Mouse (Mus musculus) liver, embryonic 14.5 days (tissue): ENCODE measurements around the gene BC034090. TPM values are rescaled to one million over a fixed set of nuclear protein-coding genes. Genes with fewer than 3 reads are reported as not detected.

ENCODE experiments used
- ATAC-seq: fragments of 200-750 bp; cut with Nextera tagmentation; 2 replicates; pipeline ENCODE4 v1.8.0; 2017; ENCODE audit warnings: moderate number of reproducible peaks, mild to moderate bottlenecking, moderate library complexity; ENCODE audit not compliant: insufficient read depth
- DNase-seq, 3 experiments: peaks; one replicate each; pipeline ENCODE4 v3.0.0-alpha.2; 2012 to 2013; ENCODE audit warnings: low read depth in 3 of 3, low spot score in 3 of 3
- H3K27ac ChIP-seq: fragments of 300-500 bp; sonication (generic); 2 replicates; pipeline ENCODE4 v1.5.1; 2014; ENCODE audit warnings: moderate library complexity, mild to moderate bottlenecking, control low read depth, inconsistent platforms
- H3K27me3 ChIP-seq: fragments of 300-500 bp; sonication (generic); 2 replicates; pipeline ENCODE4 v1.6.1; 2014; ENCODE audit warnings: mild to moderate bottlenecking, low read length, moderate library complexity; ENCODE audit not compliant: control insufficient read depth, insufficient read depth
- H3K36me3 ChIP-seq: fragments of 300-500 bp; sonication (generic); replicated peaks from 2 replicates; pipeline ENCODE4 v1.6.1; 2014; ENCODE audit warnings: low read depth; ENCODE audit not compliant: control insufficient read depth, insufficient read depth
- H3K4me1 ChIP-seq, 2 experiments: fragments of 200-500 bp in 1 of 2; fragments of 300-500 bp in 1 of 2; sonication (generic) in 1 of 2; replicated peaks; 2 replicates each; pipeline ENCODE4 v1.6.1; 2012 to 2014; ENCODE audit warnings: antibody characterized with exemption in 1 of 2, inconsistent platforms in 1 of 2, low read length in 1 of 2; ENCODE audit not compliant: control insufficient read depth in 2 of 2, insufficient read depth in 2 of 2
- H3K4me2 ChIP-seq: fragments of 300-500 bp; sonication (generic); 2 replicates; pipeline ENCODE4 v1.6.1; 2014; ENCODE audit warnings: low read depth, mild to moderate bottlenecking, control low read depth, moderate library complexity
- H3K4me3 ChIP-seq, 2 experiments: fragments of 200-500 bp in 1 of 2; fragments of 300-500 bp in 1 of 2; sonication (generic) in 1 of 2; 2 replicates each; pipeline ENCODE4 v1.5.1; 2012 to 2014; ENCODE audit warnings: low read depth in 2 of 2, low read length in 2 of 2, mild to moderate bottlenecking in 2 of 2, control low read depth in 1 of 2, inconsistent platforms in 1 of 2, moderate library complexity in 1 of 2; ENCODE audit not compliant: insufficient read depth in 1 of 2
- H3K9ac ChIP-seq: fragments of 300-500 bp; sonication (generic); replicated peaks from 2 replicates; pipeline ENCODE4 v1.6.1; 2014; ENCODE audit warnings: mild to moderate bottlenecking, control low read depth, moderate library complexity
- H3K9me3 ChIP-seq: fragments of 300-500 bp; sonication (generic); 2 replicates; pipeline ENCODE4 v1.6.1; 2016; ENCODE audit warnings: low read length, mixed read lengths; ENCODE audit not compliant: control insufficient read depth
- CTCF ChIP-seq: IDR thresholded peaks from 2 replicates; pipeline ENCODE4 v1.5.1; 2016; ENCODE audit warnings: antibody characterized with exemption, low read depth, control low read depth
- EP300 ChIP-seq: IDR thresholded peaks from 2 replicates; pipeline ENCODE4 v1.6.1; 2016; ENCODE audit warnings: antibody characterized with exemption, low read depth
- WGBS: fragments of 180-500 bp; shearing (Covaris S2); extraction: QIAGEN DNeasy Blood & Tissue Kit; methylation state at CpG from one replicate; pipeline ENCODE4 v1.1.7; 2014; ENCODE audit not compliant: insufficient replicate concordance; 5-methylcytosine and 5-hydroxymethylcytosine counted together
- polyA plus RNA-seq, 2 experiments: library from polyadenylated mRNA; depleted of rRNA in 1 of 2; stranded (reverse) in 1 of 2; unstranded in 1 of 2; fragments of >200 nt; fragmentation: Nextera tagmentation in 1 of 2; extraction: Ambion mirVana in 1 of 2; gene quantifications; 2 replicates each; pipeline versions ENCODE4 v1.2.1 to v1.2.3; 2012 to 2014

Gene BC034090
- polyA plus RNA-seq, 2 experiments = 0.06 to 0.32 TPM

- H3K9me3 ChIP-seq = no peaks in the 10 kb centered on the region
- no peaks in the 10 kb centered on the region for H3K36me3 ChIP-seq
- H3K4me2 ChIP-seq = no peak overlapping the region
- H3K4me3 ChIP-seq = no peak overlapping the region
- no peak for ATAC-seq
- no peaks in the 10 kb centered on the region; a peak in 1 of 4 replicates for H3K4me1 ChIP-seq
- H3K27ac ChIP-seq = no peak overlapping the region
- DNase-seq = no peak
- no peaks in the 10 kb centered on the region for H3K27me3 ChIP-seq
- H3K9ac ChIP-seq = no peak overlapping the region
- no peak for TF ChIP-seq EP300
- no peak for TF ChIP-seq CTCF
Observed at GRCm38 (mm10) chr1:155169935-155170334, 74.3 kb downstream of the BC034090 start.

GRCm38 (mm10) chr1:155167453-155167852 is 76.8 kb downstream of the BC034090 start:
- no peaks in the 10 kb centered on the region for H3K36me3 ChIP-seq
- WGBS = 69% methylated on average over 3 of the region's 3 CpGs
- no peak for ATAC-seq
- peaks cover 0 to 4% of the 10 kb centered on the region in 2 experiments; a peak in 2 of 4 replicates for H3K4me1 ChIP-seq
- DNase-seq = no peak
- H3K4me3 ChIP-seq = no peak overlapping the region
- no peak overlapping the region for H3K27ac ChIP-seq
- no peak overlapping the region for H3K4me2 ChIP-seq
- H3K9ac ChIP-seq = no peak overlapping the region
- TF ChIP-seq CTCF = no peak
- no peak for TF ChIP-seq EP300
- H3K27me3 ChIP-seq = no peaks in the 10 kb centered on the region
- H3K9me3 ChIP-seq = no peaks in the 10 kb centered on the region

Other genes starting within 250 kb of the BC034090 start
- 4.9 and 5.8 TPM in 2 replicates for gene Ier5, start 144.8 kb downstream of the BC034090 start, polyA plus RNA-seq (2012; rRNA removed)
- gene Ier5, start 144.8 kb downstream of the BC034090 start, polyA plus RNA-seq (2014; fragmentation: Nextera tagmentation; extraction: Ambion mirVana) = 2.9 and 3.3 TPM in 2 replicates
- gene Mr1, start 97.6 kb downstream of the BC034090 start, polyA plus RNA-seq (2012; rRNA removed) = 0.28 and 0.37 TPM in 2 replicates
- 0.27 and 0.52 TPM in 2 replicates for gene Mr1, start 97.6 kb downstream of the BC034090 start, polyA plus RNA-seq (2014; fragmentation: Nextera tagmentation; extraction: Ambion mirVana)
- gene Stx6, start 85.7 kb downstream of the BC034090 start, polyA plus RNA-seq (2012; rRNA removed) = 2.8 and 5.8 TPM in 2 replicates
- gene Stx6, start 85.7 kb downstream of the BC034090 start, polyA plus RNA-seq (2014; fragmentation: Nextera tagmentation; extraction: Ambion mirVana) = 8.9 and 9.4 TPM in 2 replicates
- 3.3 and 4.2 TPM in 2 replicates for gene Xpr1, start 173.0 kb upstream of the BC034090 start, polyA plus RNA-seq (2012; rRNA removed)
- gene Xpr1, start 173.0 kb upstream of the BC034090 start, polyA plus RNA-seq (2014; fragmentation: Nextera tagmentation; extraction: Ambion mirVana) = 2.2 and 2.4 TPM in 2 replicates